Mouse (Mus musculus): ENCODE data around the gene Itga3.

Itga3 gene

DNA sequence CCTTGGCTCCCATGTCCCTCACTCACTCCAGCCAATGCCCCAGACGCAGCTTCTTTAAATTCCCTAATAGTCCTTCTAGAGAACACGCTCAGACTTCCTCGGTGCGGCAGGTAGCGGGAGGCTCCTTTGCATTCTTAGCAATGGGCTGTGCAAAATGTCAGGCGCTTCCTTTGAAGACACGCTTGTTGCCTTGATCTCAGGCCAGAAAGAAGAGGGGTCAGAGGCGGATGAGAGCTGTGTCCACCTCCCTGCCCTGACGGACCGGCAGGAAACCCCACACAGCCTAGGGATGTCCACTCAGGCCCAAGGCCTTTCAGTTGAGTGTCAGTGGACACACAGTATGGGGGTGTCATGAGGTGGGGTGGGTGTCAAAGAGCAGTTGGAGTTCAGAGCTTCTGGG is 19.0 kb upstream of the Itga3 start:
- DNase-seq: no peak

DNA sequence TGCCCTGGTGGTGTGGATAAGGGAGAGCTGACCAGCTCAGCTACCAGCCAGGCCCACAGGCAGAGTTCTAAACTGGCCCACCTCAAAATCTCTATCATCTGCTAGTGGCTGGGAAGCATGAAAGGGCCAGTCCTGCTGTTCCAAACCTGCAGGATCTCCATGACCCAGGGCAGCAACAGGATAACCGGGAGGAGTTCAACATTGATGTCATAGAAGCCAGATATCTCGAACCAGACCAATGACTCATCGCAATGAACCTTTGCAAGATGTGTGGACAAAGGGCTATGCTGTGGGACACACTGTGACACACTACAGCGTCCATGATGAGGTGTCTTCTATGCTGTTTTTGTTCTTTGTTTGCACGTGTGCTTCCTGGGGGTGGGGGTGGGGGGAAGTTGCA is 16.5 kb upstream of the Itga3 start:
- no peak for DNase-seq

DNA sequence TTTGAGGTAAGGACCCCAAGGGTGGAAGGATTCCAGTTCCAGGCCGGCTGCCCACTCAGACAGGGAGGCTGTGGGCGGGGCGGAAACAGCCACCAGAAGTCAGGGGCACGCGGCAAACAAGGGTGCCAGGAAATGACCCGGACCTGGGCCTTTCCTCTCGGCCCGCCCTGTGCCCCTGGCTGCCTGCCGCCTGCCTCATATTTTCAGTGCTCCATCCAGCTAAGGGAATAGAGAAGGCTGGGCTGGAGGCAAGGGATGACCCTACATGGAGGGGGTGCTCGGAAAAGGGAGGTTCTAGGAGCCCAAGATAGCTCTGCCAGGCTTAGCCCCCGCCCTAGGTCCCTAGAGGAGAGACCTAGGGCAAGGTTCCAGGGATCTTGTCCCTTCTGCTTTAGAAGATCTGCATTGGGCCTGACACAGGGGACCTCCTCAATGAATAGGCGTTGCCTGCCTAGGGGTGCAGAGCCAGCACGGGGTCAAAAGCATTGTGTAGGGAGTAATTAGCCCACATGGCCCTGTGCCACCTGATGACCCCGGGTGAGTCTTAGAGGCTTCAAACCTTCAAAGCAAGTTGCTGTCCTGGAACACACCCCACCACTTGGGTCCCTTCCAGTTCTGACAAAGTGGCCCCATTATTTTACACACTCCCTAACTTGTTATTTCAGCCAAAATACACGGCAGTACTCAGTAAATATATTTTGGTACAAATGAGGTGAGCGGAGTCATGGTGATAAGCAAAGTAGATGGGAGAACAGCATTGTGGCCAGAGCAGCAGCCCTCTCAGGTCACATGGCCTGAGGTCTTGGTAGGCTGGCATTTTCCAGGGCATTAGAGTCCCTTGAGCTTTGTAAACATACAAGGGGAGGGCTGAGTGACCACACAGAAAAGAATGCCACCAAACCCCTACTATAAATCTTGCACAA is 12.5 kb upstream of the Itga3 start:
- no peak for DNase-seq

DNA sequence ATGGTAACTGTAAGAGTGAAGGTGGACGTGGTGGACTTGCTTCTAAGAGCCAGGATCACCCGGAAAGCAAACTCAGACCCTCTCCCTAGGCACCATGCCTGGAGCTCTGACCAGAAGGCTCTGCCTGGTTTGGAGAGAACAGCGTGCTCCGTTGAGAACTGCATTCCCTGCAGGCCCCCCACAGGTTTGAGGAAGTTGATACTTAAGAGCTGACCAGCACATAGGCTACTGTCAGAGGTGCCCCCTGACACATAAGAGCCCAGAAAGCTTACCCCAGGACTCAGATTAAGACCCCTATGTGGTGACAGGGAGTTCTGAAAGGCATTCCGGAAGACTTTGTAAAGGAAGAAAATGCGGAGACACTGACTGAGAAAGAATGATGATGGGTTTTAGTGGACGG is 11.7 kb upstream of the Itga3 start:
- DNase-seq: no peak

DNA sequence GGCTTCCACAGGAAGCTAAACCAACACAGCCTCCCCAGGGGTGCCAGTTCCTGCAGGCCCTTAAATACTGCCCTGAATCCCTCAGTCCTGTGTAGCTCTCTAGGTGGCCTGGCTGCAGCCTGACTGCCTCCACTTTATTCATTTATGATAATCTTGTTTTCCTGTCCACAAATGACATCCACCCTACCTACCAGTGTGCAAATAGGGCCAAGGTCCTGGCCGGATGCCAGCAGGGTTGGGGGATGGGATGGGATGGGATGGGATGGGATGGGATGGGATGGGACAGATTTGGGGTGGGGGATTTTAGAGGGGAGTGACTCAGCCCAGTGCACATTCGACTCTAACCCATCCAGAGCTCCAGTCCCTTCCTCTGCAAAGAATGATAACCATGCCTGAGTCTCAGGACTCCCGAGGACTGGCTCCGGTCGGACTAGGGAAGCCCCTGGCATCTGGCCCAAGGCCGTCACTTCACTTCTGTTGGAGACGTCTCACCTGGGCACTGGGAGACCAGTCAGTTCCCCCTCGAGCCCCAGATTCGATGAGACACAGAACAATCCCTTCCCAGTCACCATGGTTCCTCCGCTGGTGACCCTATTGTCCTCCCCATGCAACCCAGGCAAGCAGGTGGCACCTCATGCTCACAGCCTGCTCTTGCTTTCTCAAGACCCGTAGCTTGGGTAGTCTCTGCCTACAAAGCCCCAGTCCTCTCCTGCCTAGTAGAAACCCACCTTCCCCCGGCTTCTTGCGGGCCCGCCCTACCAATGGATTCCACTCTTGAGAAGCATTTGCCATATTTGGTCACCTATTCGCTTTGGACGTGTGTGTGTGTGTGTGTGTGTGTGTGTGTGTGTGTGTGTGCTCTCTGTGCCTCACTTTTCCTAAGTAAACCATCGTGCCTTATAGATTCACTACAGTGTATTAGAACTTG is 11.0 kb upstream of the Itga3 start:
- DNase-seq: no peak

DNA sequence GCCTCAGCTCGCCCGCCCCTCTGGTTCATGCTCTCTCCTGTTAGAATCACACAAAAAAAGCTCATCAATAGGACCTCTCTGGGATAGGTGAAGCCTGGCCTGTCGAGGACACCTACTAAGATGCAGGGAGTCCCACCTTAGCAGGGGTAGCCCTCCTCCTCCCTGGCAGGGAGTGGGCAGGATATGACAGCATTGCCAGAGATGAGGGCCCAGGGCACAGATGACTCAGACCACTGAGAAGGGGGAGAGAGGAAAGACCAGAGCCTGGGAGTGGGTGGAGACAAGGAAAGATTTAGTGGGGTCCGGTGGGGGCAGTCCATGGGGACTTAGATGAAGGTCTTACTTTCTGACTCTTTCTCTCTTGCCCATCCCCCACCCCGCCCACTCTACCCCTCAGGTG is 9.6 kb upstream of the Itga3 start:
- no peak for DNase-seq

DNA sequence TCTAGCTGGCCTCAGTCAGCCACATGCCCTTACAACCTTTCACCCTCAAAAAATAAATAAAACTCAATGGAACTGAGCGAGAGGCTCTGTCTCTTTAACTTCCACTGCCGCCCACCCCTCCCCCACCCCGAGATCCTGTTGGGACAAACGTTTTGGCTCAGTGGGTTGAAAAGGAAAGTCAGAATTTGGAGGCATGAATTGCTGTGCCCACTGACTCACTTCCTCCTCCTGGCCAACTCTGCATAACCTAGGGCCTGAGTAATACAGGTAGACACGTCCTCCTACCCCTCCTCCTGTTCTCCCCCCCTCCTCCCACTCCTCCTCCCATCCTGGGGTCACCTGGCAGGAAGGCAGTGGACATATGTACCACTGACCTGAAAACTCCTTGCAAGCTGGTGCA is 9.1 kb upstream of the Itga3 start:
- DNase-seq: no peak

DNA sequence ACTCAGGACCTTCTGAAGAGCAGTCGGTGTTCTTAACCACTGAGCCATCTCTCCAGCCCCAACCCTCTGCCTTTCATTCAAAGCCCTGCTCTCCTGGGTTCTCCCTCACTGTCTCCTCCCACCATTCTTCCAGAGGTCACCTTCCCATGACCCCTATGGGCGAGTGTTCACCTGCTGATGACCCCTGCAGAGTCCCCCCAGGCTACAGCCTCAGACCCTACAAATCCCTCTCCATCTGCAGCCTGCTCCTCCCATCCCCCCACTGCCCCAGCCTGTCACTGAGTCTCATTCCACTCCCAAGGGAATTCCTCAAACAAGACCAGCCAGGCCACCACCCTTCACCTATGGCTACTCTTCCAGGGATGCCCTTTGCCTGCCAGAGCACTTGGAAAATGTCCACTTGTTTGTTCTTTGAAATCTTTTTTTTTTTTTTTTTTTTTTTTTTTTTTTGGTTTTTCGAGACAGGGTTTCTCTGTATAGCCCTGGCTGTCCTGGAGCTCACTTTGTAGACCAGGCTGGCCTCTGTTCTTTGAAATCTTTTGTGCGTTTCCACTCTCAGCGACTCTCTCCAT is 8.3 kb upstream of the Itga3 start:
- DNase-seq: no peak

DNA sequence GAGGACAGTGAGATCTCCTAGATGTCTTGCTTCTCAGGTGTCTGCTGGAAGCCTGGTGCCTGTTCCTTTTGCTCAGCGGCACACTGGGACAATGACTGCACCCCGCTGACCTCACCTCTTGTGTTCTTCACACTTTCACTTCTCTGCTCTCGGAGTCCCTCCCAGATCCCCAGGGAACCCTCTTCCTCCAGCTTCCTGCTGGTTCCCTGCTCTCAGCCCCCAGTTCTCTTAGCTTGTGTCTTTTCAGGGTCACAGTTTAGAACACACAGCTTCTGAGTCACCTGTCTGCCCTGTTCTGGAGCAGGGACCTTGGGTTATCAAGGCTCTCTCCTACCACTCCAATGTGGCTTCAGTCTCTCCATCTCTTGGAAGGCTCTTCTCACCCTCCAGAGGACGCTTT is 7.6 kb upstream of the Itga3 start:
- DNase-seq: no peak

DNA sequence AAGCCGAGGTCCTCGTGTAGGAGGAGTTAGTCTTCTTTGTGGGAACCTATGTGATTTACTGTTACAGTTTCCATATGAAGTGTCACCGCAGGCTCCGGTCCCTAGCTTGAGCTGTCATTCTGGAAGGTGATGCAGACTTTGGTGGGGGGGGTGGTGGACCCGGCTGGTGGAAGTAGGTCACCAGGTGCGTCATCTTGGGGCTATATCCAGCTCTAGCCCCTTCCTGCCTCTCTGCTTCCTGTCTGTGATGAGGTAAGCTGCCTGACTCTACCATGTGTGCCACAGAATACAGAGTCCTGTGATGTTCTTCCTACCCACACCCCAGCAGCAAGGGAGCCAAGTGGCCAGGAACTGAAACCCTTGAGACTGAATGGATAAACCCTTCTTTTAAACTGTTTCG is 6.3 kb upstream of the Itga3 start:
- no peak for DNase-seq

DNA sequence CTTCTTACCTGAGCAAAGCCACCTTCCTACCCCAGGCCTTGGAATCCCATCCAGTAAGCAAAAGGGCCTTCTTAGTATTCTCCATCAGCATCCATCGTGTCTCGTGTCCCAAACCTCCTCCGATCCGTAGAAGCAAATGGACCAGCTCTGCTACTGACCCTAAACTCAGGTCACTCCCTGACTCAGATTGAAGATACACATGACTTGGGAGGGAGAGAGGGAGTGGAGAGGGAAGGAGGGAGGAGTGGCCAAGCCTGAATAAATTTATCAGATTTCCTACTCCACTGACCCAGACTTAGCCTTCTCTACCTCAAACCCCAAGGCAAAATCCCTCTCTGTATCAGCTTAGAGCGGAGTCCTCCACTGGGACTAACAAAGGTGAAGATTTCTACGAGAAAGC is 4.2 kb upstream of the Itga3 start:
- no peak for DNase-seq

DNA sequence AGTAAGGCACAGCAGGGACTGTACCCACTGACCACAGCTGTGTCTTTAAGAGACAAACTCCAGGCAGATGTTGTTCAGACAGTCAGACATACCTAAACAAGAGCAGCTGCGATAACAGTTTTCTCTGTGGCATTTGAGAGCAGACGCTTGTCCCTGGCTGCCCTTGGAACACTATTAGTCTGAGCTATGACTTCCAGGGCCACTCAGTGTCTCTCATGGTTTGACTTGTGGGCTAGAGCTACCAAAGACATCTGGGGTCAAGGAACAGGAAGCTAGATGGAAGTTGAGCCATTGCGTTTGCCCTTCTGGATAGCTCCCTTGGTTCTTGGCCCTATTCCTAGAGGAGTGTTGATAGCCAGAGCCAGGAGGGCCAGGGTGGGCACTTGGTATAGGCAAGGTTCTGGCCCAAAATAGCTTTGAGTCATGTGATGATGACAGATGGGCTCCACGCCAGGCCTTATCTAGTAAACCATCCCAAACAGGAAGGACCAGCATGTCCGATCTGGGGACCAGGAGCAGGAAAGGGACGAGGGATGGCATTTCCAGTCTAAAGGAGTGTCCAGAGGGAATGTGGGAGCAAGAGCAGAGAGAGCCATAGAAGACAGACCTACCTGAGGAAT is 2.8 kb upstream of the Itga3 start:
- no peak for DNase-seq

DNA sequence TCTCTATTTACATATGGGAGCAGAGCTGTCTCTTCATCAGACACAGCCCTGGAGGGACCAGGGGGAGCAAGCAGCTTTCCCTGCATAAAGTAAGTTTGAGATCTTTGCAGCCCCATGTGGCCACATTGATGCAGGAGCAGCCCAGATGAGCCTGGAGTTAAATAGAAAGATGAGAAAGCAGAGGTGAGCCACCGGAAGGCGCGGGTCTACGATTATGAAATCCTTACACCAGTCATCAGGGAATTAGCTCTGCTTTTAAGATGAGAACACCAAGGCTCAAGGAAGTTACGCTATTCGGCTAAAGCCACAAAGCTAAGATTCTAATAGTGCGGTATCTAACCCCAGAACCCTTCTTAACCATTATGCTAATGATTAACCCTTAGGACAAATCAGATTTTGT is 1.4 kb upstream of the Itga3 start:
- no peak for DNase-seq

DNA sequence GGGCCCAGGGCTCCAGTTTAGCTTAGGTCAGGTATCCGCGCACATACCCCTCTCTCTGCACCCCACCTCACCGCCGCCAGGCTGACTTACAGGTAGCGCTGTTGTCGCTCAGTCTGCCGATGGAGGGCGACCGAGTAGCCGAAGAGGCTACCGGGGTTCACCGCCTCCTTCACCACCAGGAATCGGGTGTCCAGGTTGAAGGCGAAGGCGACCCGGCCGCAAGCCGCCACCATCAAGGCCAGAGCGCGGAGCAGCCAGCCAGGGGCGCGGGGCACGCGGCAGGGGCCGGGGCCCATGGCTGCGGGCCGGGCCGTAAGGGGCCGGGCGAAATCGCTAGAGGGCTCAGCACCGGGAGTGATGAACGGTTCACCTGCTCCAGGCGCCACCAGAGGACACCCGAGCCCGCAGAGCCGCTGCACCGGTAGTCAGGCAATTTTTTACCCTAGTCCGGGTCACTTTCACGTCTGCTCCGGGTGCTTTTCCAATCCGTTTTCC is 513 bp downstream of the Itga3 start:
- DNase-seq: peak; percentile 67

DNA sequence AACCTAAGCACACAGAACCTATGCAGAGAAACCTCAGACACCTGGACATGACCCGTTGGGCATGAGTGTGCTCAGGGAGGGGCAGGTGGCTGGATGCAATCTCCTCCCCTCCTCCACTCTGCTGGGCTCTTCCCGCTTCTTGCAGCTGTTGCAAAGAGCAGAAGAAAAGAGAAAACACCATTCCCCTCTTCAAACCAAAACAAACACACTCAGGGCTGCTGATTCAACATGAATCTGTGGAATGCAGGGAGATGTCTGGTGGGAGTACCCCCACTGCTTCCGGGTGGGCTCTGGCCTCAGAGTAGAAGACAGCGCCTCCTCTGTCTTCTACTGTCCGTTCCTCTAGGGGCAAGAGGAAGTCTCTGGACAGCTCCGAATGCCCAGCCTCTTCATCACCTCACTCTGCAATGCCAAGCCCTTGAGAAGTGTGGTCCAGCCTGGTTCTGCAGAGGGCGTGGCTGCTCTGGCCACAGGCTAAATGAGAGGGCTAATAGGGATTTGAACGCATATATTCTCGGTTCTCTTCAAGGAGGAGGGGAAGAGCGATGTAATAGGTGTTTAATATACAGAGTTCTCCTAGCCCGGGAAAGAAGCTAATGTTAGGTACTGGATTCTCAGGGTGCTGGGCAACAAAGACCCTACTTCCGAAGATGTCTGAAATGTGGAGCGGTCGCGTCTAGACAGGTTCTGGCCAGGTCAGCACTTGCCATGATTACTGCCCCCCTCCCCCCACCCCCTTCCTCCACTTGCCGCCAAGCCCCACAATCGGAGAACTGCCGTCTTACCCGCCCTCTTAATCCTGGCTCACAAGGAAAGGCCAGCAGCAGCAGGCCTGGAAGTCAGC is 1.2 kb downstream of the Itga3 start:
- DNase-seq: no peak

DNA sequence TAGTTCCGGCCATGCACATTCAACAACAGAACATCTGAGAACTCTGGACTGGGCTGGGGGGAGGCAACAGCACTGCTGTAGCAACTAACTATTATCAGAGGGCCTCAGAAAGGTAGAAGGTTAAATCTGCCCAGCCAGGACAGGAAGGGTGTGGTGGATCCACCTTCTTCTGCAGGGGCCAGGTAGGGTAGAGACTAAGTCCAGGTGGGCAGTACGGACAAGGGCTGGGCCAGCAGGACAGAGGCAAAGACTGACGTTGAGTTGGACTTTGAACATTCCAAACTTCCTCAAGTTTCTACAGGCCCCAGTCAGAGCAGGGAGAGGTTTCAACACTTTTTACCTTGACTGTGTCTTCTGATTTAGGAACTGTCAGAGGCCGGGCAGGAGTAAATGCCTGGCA is 1.9 kb downstream of the Itga3 start:
- DNase-seq: no peak

DNA sequence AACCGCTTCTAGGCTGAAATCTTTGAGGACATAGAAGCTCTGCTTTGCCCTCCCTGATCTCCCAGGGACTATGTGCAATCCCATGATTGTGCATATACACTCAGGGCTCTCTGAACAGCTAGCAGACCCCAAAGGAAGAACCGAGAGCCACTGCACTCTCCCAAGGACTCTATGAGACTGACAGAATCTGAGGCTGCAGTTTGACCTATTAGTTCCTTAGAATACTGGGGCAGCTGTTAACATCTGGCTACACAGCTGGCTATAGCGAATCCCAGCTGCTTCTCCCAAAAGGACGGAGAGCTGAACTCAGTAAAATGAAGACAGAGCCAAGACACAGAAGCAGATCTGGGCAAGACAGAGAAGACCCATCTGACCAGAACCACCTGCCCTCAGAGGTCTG is 2.8 kb downstream of the Itga3 start:
- no peak for DNase-seq

DNA sequence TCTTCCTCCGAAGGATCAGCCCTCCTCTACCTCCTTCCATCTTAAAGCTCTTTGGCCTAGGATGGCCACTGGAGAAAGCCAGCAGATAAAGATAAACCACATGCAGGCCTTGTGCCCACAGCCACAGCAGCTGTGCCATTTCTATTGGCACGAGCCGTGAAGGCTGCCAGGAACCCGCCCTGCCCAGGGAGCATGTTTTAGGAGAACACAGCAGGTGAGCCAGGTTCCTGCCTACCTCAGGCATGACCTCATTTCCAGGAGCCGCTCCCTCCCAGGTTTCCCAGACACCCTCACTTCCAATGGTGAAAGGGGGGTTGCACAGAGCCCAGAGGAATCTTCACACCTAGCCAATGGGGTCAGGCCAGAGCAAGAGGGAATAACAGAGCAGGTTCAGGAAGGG is 3.8 kb downstream of the Itga3 start:
- no peak for DNase-seq

DNA sequence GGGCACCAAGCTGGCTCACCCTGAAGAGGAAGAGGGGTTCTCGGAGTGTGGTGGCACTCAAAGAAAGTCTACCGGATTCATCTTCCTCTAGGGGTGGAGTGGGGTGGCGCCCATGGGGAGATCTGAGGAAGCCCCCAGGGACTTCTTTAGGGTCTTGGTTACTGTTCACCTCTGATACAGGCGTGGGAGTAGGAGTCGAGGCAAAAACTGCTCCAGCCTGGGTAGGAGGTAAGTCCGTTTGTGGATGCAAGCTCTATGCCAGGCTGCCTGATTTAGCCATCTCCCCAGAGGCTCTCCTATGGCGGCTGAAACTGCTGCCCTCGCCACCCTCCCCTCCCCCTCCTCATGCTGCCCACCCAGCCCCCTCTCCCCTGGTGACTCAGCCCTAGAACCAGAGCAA is 4.5 kb downstream of the Itga3 start:
- DNase-seq: no peak

DNA sequence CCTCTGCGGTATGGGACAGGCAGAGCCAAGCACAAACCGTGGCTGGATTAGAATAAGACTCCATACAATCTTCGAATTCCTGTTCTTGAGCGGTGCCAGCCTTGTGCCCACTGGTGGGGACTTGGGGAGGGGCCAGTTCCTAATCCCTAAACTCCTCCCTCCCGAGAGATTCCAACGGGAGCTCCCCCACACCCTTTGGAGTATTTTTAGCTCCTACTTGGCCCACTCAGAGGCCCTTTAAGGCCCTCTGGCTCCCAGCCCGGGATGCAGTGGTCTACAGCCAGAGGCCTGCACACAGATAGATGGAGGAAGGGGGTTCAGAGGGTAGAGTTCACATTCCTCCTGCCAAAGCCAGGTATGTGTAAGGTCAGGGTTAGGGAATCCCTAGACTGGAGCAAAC is 5.3 kb downstream of the Itga3 start:
- no peak for DNase-seq

DNA sequence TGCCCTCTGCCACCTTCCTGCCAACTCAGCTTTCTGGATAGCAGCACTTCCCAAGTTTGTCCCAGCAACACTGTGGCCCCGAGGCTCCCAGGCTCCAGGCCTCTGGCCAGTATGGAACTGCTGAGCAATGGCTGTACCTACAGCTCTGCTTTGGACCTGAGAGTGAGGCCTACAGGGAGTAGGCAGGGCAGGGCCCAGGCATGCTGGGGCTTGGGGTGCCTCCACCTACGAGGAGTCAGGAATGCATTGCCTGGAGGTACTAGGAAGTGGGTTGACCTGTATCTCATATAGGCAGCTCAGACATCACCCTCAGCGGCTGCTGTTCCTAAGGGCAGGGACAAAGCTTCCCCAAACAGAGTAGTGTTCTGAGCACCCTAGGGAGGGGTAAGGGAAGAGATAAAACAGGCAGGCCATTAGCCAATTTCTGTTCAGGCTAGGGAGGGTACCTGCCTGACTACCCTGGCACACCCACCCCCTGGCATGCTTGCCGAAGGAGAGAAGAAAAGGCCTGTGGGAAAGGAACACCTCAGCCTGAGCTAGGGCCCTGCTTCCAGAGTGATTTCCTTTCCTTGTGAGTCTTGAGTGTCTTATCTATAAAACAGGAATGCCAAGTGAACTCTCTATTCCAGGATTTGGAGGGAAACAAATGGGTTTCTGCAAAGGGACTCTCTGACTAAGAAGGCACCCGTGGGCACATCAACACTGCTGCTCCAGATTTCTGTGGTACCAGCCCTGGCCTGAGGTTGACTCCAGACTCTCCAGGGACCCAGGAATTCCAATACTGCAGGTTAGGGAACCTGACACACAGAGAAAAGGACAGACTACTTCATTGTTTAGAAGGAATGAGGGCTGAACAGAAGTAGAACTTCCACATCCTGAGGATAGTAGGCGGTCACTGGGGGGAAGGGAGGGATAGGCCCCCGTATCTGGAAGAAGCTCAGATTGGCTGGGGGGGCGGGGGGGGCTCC is 6.2 kb downstream of the Itga3 start:
- DNase-seq: no peak
